Mouse (Mus musculus): ENCODE data around the gene Adssl1. TPM values are rescaled to one million over a fixed set of nuclear protein-coding genes. Genes with fewer than 3 reads are reported as not detected.

Gene Adssl1
- total RNA-seq, 2 experiments from 2014 or later, result 42.9 to 72.4 TPM

DNA sequence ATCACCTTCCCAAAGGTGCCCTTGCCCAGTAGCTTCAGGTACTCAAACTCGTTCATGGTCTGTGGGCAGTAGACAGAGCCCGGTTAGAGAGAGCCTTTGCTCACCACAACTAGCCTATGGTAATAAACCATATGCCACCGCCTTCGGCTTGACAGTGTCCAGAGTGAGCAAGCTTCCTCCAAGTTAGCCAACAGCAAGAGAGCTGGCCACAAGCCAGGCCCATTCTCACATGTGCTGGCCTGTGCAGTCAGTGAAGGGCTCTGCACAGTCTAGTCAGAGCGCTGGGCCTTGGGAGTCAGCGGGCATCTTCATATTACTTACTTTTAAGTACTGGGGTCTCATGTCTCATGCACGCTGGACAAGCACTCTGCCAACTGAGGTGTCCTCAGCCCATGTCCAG, 38.8 kb downstream of the Adssl1 start:
- peak; percentile 73 for DNase-seq

DNA sequence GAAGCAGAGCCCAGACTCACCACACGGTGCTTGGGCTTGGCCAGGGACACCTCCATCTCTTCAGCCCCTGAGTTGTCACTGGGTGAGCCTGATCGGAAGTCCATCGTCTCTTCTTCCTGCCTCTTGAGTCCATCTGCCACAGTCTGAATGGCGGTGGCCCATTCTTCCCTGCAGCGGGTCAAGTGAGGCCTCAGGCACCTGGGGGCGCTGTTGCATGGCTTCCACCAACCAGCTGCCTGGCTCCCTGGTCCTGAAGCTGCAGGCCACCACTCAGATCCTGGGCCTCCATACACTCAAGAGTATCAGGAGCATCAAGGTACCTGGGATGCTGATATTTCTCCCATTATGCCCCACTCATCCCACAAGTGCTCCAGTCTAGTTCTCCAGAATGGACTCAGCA, 39.3 kb downstream of the Adssl1 start:
- DNase-seq, result peak; percentile 86

- DNase-seq, result no peak
These were observed 40.9 kb downstream of the Adssl1 start for GRCm38 (mm10) chr12:112660576-112661326.

DNA sequence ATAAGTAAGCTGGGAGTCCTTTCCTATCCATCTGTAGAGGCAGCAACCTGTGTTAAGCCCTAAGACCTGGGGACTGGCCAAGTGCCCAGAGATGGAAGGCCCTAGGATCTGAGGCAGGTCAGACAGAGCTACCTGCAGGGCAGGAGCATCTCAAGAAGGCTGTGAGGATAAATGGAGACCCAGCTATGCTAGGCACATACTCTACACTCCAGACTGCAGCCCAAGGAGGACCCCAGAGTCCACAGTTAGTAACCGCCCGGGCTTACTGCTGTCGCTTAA, 41.4 kb downstream of the Adssl1 start:
- DNase-seq, result no peak

GRCm38 (mm10) chr12:112661851-112662250, 42.0 kb downstream of the Adssl1 start:
- DNase-seq, result no peak

DNA sequence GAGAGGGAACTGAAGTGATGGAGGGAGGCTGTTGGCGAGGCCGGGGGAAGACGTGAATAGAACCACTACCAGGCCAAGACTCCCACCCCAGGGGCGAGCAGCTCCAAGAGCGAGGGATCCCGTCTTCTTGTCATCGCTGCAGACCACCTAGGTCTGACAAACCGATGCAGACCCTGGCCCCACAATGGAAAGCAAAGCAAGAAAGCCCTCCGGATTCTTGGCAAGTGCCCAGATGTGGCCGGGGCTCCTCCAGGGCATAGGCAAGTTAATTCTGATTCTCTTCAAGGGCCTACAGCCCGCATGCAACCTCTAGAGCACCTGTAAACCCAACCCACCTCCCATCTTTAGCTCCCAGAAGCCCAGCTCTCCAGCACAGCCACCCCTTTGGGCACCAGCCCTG, 43.5 kb downstream of the Adssl1 start:
- DNase-seq, result no peak

- no peak for DNase-seq
These were observed 43.9 kb downstream of the Adssl1 start for GRCm38 (mm10) chr12:112663716-112664115.

DNA sequence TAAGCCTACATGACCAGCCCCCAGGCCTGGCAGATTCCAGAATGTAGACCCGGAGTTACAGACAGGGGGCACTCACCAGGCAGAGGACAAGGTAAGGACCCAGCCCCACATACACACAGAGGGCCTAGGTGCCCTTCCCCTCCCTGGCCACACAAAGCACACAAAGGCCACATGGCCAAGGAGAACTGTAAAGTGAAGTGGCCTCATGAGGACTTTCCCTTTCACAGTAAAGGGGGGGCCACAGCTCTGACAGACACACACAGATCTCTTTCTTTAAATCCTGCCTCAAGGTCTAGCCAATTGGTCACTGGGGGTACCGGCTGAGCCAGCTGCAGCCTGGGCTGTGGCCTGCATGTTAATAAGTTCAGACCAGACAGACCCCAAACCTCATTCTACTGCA, 44.3 kb downstream of the Adssl1 start:
- DNase-seq, result no peak

GRCm38 (mm10) chr12:112664656-112665055, 44.8 kb downstream of the Adssl1 start:
- no peak for DNase-seq

GRCm38 (mm10) chr12:112665445-112665844, 45.6 kb downstream of the Adssl1 start:
- DNase-seq, result peak; percentile 87

DNA sequence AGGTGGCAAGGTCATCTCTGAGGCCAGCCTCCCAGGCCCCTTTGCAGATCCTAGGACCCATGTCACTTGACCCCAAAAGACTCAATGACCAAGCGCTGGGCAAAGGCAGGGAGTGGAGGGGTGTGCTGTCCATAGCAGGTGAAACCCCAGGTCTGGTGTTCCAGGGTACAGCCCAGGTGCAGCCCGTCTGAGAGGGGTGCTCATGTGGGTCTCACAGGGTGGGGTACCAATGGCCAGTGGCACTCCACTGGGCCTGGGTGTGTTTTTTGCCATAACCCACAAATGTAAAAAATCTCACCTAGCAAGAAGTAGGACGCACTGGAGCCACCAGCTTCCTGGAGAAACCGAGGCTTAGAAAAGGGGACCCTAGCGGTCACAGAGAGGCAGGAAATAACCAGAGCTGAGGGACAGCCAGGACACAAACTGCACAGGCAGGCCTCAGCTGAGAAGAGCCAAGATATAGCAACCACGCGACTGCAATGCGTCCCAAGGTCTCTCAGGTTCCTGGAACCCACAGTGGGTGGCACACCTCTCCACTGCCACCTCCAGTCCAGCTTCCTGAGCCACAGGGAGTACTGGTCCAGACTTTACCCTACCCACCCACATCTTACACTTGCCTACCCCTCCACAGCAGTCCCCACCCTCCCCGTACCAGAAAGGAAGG, 46.2 kb downstream of the Adssl1 start:
- DNase-seq, result no peak

- DNase-seq, result peak; percentile 61
These were observed 47.9 kb downstream of the Adssl1 start for GRCm38 (mm10) chr12:112667619-112668297.

DNA sequence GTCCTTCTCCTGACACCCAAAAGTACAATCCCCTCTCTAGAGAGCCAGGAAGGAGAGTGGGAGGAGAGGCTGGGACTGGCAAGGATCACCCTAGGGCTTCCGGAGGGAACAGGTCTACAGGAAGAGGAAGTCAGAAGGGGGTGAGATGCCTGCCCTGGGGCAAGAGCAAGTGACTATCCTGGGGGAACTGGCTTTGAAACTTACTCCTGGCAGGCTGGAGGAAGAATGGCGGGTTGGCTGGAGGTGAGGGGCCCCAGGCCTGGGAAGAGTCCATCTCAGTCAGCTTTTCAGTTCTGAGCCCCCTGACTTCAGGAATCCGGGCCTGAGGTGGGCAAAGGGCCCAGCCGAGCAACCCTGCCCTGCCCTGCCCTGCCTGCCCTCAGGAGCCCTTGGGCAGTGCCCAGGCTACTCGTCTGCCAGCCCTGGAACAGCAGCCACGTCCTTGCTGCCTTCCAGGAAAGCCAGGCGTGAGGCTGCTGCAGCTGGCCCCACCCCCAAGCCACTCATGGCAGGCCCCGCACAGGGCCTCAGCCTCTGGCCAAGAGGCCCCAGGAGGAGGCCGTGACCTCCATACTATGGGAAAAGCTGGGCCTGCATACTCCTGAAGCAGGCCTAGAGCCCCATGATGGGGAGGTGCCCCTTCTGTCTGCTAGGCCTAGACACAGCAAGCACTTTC, 51.0 kb downstream of the Adssl1 start:
- DNase-seq, result peak; percentile 90

- DNase-seq, result peak; percentile 55
These were observed 52.0 kb downstream of the Adssl1 start for GRCm38 (mm10) chr12:112671891-112672290.

- peak; percentile 75 for DNase-seq
These were observed 53.1 kb downstream of the Adssl1 start for GRCm38 (mm10) chr12:112672744-112673575.

DNA sequence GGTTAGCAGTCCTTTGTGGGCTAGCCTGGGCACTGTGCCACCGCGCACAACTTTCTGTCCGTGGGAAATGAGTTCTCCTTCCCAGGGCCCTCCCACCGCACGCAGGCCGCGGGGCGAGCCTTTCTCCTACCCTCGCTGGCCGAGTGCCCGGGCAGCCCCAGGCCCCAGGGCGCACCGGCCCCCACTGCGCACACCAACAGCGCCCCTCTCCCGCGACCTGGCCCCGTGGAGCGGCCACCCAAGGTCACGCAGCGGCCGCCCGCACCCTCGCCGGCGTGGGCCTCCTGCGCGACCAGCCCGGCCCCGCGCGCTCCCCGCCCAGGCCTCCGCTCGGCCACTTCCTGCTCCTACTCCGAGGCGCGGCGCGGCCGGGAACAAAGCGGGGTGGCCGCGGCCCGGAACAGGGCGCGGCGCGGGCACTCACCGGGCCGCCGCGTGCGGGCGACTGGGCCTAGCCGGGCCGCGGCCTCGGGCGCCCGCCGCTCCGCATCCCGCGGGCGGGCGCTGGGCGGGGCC, 53.8 kb downstream of the Adssl1 start:
- peak; percentile 67 for DNase-seq

DNA sequence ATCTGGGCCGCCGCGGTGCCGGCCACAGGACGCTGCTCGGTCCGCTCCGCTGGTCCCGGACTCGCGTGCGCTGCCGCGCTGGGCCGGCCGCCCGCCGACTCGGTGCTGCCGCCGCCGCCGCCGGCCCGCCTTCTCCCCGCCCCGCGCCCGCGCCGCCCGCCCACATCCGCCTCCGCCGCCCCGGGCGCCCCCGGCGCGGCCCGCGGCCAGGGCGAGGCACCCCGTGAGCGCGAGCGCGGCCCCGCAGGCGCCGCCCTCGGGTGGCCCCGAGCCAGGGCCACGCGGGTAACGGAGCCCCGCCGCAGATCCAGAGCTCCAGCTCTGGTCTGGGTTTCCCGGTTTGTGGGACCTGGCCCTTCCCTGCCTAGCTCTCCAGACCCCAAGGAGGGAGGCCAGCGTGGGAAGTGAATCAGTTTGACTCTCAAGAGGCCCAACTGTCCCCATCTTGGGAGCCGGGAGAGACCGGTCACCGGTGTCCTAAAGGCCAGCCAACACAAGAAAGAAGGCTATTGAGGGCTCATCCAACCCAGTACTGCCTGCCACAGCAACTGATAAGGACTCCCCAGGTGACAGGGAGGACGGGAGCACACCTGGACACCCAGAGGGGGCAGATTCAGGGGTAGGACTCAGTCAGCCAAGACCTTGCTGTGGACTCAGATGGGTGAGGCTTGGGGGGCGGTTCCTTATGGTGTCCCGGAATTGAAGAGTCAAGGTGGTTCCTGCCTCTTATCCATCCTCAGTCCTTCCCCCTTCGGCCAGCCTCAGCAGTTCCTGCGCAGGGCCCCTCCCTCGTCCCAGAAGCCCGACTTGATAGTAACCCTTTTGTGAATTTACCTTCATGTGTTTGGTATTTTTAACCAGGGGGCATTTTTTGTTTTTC, 54.5 kb downstream of the Adssl1 start, which contains the start of gene Akt1:
Akt1 (minus strand) TSS at position 753 of the 880 bp plus-strand sequence.
- peak; percentile 82 for DNase-seq

- peak; percentile 91 for DNase-seq
These were observed 55.6 kb downstream of the Adssl1 start for GRCm38 (mm10) chr12:112675245-112676035.

DNA sequence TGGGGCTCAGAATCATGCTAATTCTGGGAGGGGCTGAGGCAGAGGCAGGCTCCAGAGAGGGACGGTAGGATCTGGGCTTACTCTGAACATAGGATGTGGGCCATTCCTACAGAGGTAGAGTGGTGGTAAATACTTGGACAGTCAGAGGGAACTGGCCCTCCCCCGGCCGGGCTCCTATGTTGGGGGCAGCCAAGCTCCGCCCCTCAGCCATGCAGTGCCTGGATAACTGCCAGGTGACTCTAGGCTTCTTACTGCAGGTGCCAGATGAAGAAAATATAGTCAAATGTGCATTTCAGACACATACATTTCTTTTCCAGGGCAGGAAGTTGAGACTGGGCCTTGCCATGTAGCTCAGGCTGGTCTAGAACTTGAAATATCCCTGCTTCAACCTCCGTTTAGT, 57.2 kb downstream of the Adssl1 start:
- peak; percentile 72 for DNase-seq
